Mouse (Mus musculus): Measurements from ENCODE around the gene Ppp2r3a.
A peak's percentile ranks its signal among the peaks of the same experiment; 100 is the strongest.

Ppp2r3a gene

GRCm38 (mm10) chr9:101143635-101144034, 108.0 kb downstream of the Ppp2r3a start:
- Histone ChIP-seq H3K36me3 (ENCODE audit: control insufficient read depth, insufficient read depth, low read length, poor library complexity, severe bottlenecking) (no peaks in the 10 kb centered on the region), H3K27me3 (ENCODE audit: control insufficient read depth, insufficient read depth, low read length, poor library complexity, severe bottlenecking) (no peaks in the 10 kb centered on the region)
- DNase-seq (ENCODE audit: low read depth, low spot score): no peak

DNA sequence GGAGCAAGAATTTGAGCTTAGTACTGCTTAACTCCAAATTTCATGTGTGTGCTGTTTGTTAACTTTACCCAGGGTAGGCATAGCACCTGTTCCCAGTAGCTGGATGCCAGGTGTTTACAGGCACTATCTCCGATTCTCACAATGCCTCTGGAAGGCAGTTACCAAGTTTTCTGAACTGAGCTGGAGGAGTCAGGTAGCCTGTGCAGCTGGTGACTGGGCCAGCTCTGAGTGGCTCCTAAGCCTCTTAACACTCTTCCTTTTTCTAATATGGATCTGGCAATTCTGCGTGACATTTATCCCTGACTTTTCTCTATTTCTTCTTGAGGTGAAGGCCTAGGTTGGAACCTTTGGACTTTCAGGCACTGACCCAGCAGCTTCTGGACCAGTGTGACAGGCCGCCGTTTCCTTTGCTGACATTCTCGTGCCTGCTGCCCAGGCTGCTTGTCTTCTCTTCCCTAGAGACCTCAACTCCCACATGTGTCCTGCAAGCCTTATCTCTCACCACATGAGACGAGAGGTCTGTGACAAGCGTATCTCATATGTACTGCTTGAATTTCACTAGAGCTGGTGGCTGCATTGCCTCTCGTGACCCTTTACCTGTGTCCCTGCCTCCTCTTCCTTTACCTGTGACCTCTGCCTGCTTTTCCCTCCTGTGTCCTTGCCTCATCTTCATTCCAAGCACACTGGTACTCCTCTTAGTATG, 137.3 kb downstream of the Ppp2r3a start:
- Histone ChIP-seq H3K27me3 (ENCODE audit: control insufficient read depth, insufficient read depth, low read length, poor library complexity, severe bottlenecking) (no peaks in the 10 kb centered on the region), H3K36me3 (ENCODE audit: control insufficient read depth, insufficient read depth, low read length, poor library complexity, severe bottlenecking) (no peaks in the 10 kb centered on the region)
- no peak for DNase-seq (ENCODE audit: low read depth, low spot score)

GRCm38 (mm10) chr9:101113317-101113716, 138.3 kb downstream of the Ppp2r3a start:
- H3K36me3 ChIP-seq (ENCODE audit: control insufficient read depth, insufficient read depth, low read length, poor library complexity, severe bottlenecking): no peaks in the 10 kb centered on the region
- DNase-seq (ENCODE audit: low read depth, low spot score): no peak

DNA sequence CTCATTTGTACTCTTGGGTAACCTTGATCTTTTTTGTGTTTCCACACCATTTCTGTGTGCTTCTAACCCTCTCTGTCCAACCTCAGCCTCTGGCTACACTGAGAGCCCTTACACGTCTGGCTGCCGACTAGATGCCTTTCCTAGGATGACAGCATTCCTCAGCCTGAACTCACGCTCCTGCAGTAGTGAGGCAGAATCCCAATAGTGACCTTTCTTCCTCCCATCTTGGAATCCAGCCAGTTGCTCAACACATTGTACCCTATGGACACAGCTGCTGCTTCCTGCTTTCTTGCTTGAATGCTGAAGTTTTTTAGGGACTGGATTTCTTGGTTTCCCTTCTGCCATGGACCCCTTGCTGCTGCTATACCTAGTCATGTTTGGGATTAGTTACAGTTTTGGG, 141.6 kb downstream of the Ppp2r3a start:
- Histone ChIP-seq H3K27me3 (ENCODE audit: control insufficient read depth, insufficient read depth, low read length, poor library complexity, severe bottlenecking) (no peaks in the 10 kb centered on the region), H3K36me3 (ENCODE audit: control insufficient read depth, insufficient read depth, low read length, poor library complexity, severe bottlenecking) (peaks cover 4% of the 10 kb centered on the region; the same call in 1 of the 2 replicates)
- no peak for DNase-seq (ENCODE audit: low read depth, low spot score)

More at GRCm38 (mm10) chr9:101113317-101113716, 138.3 kb downstream of the Ppp2r3a start:
- H3K27me3 ChIP-seq (ENCODE audit: control insufficient read depth, insufficient read depth, low read length, poor library complexity, severe bottlenecking): no peaks in the 10 kb centered on the region

GRCm38 (mm10) chr9:101107386-101107785, 144.2 kb downstream of the Ppp2r3a start:
- DNase-seq (ENCODE audit: low read depth, low spot score): no peak
- peaks cover 4% of the 10 kb centered on the region; the same call in 1 of the 2 replicates for H3K36me3 ChIP-seq (ENCODE audit: control insufficient read depth, insufficient read depth, low read length, poor library complexity, severe bottlenecking)
- H3K27me3 ChIP-seq (ENCODE audit: control insufficient read depth, insufficient read depth, low read length, poor library complexity, severe bottlenecking): no peaks in the 10 kb centered on the region

DNA sequence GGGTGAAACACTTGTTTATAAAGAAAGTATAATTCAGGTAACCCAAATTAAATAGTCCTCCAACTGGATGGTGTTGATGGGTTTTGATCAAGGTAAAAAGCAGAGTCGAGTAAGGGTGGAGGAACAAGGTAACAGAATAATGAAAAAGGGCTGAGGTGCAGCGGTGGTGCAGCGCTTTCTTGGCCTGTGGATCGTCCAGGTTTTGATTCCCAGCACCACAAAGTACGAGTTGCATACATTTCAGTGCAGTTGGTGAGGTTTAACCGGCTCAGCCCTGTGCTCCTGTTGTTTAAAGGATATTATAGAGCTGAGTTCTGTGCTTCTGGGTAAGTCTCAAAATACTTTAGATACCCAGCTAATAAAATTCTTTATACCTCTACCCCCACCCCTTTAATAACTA, 145.9 kb downstream of the Ppp2r3a start:
- no peak for DNase-seq (ENCODE audit: low read depth, low spot score)
- peaks cover 9% of the 10 kb centered on the region; the same call in 1 of the 2 replicates for H3K36me3 ChIP-seq (ENCODE audit: control insufficient read depth, insufficient read depth, low read length, poor library complexity, severe bottlenecking)
- no peaks in the 10 kb centered on the region for H3K27me3 ChIP-seq (ENCODE audit: control insufficient read depth, insufficient read depth, low read length, poor library complexity, severe bottlenecking)

DNA sequence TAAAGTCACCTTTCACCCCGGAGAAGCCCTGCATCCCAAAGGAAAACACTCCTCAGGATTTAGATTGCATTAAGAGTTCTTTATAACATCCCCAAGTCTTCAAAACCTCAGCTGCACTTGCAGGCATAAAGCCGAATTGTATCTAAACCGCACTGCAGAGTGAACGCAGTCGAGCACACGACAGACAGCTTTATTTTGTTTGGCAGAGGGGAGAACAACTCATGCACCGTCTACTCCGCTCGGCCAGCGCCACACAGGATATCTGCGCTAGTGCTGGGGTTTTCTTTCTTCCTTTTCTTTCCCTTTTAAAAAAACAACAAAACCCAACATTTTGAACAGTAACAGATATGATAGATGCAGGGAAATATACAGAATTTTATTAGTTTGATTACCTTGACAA, 146.7 kb downstream of the Ppp2r3a start:
- no peaks in the 10 kb centered on the region for H3K27me3 ChIP-seq (ENCODE audit: control insufficient read depth, insufficient read depth, low read length, poor library complexity, severe bottlenecking)
- no peak for DNase-seq (ENCODE audit: low read depth, low spot score)
- peaks cover 11% of the 10 kb centered on the region; the same call in 1 of the 2 replicates for H3K36me3 ChIP-seq (ENCODE audit: control insufficient read depth, insufficient read depth, low read length, poor library complexity, severe bottlenecking)

- H3K27me3 ChIP-seq (ENCODE audit: control insufficient read depth, insufficient read depth, low read length, poor library complexity, severe bottlenecking): no peaks in the 10 kb centered on the region
- peaks cover 11% of the 10 kb centered on the region; the same call in 1 of the 2 replicates for H3K36me3 ChIP-seq (ENCODE audit: control insufficient read depth, insufficient read depth, low read length, poor library complexity, severe bottlenecking)
- no peak for DNase-seq (ENCODE audit: low read depth, low spot score)
Measured at GRCm38 (mm10) chr9:101102288-101102687, 149.3 kb downstream of the Ppp2r3a start.

DNA sequence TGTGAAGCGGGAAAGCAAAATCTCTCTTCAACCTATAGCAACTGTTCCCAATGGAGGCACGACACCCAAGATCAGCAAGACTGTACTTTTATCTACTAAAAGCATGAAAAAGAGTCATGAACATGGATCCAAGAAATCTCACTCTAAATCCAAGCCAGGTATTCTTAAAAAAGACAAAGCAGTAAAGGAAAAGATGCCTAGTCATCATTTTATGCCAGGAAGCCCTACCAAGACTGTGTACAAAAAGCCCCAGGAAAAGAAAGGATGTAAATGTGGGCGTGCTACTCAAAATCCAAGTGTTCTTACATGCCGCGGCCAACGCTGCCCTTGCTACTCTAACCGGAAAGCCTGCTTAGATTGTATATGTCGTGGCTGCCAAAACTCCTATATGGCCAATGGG, 150.0 kb downstream of the Ppp2r3a start:
- H3K36me3 ChIP-seq (ENCODE audit: control insufficient read depth, insufficient read depth, low read length, poor library complexity, severe bottlenecking): peaks cover 11% of the 10 kb centered on the region; the same call in 1 of the 2 replicates
- no peak for DNase-seq (ENCODE audit: low read depth, low spot score)
- H3K27me3 ChIP-seq (ENCODE audit: control insufficient read depth, insufficient read depth, low read length, poor library complexity, severe bottlenecking): no peaks in the 10 kb centered on the region

GRCm38 (mm10) chr9:101100163-101100562, 151.4 kb downstream of the Ppp2r3a start:
- H3K36me3 ChIP-seq (ENCODE audit: control insufficient read depth, insufficient read depth, low read length, poor library complexity, severe bottlenecking): peaks cover 6% of the 10 kb centered on the region; the same call in 1 of the 2 replicates
- no peaks in the 10 kb centered on the region for H3K27me3 ChIP-seq (ENCODE audit: control insufficient read depth, insufficient read depth, low read length, poor library complexity, severe bottlenecking)
- DNase-seq (ENCODE audit: low read depth, low spot score): no peak

- no peaks in the 10 kb centered on the region for H3K27me3 ChIP-seq (ENCODE audit: control insufficient read depth, insufficient read depth, low read length, poor library complexity, severe bottlenecking)
- H3K36me3 ChIP-seq (ENCODE audit: control insufficient read depth, insufficient read depth, low read length, poor library complexity, severe bottlenecking): peaks cover 6% of the 10 kb centered on the region; the same call in 1 of the 2 replicates
- peak; percentile 20 for DNase-seq (ENCODE audit: low read depth, low spot score)
Measured at GRCm38 (mm10) chr9:101099445-101099844, 152.2 kb downstream of the Ppp2r3a start.

GRCm38 (mm10) chr9:101097542-101097941, 154.1 kb downstream of the Ppp2r3a start:
- H3K27me3 ChIP-seq (ENCODE audit: control insufficient read depth, insufficient read depth, low read length, poor library complexity, severe bottlenecking): no peaks in the 10 kb centered on the region
- H3K36me3 ChIP-seq (ENCODE audit: control insufficient read depth, insufficient read depth, low read length, poor library complexity, severe bottlenecking): peaks cover 6% of the 10 kb centered on the region; the same call in 1 of the 2 replicates
- peak; percentile 20 for DNase-seq (ENCODE audit: low read depth, low spot score)

GRCm38 (mm10) chr9:101096461-101096860, 155.1 kb downstream of the Ppp2r3a start:
- DNase-seq (ENCODE audit: low read depth, low spot score): no peak
- Histone ChIP-seq H3K27me3 (ENCODE audit: control insufficient read depth, insufficient read depth, low read length, poor library complexity, severe bottlenecking) (no peaks in the 10 kb centered on the region), H3K36me3 (ENCODE audit: control insufficient read depth, insufficient read depth, low read length, poor library complexity, severe bottlenecking) (peaks cover 1% of the 10 kb centered on the region; the same call in 1 of the 2 replicates)

DNA sequence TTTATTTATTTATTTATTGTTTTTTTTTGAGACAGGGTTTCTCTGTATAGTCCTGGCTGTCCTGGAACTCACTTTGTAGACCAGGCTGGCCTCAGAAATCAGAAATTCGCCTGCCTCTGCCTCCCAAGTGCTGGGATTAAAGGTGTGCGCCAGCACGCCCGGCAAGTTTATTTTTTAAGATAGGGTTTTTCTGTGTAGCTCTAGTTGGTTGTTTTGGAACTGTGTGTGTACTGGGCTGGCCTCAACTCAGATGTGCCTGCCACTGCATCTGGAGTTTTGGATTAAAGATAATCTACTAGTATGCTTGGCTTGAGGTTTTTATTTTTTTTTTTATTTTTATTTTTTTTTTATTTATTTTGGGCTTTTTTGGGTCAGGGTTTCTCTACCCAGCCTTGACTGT, 156.2 kb downstream of the Ppp2r3a start:
- DNase-seq (ENCODE audit: low read depth, low spot score): no peak
- H3K27me3 ChIP-seq (ENCODE audit: control insufficient read depth, insufficient read depth, low read length, poor library complexity, severe bottlenecking): no peaks in the 10 kb centered on the region
- no peaks in the 10 kb centered on the region for H3K36me3 ChIP-seq (ENCODE audit: control insufficient read depth, insufficient read depth, low read length, poor library complexity, severe bottlenecking)

DNA sequence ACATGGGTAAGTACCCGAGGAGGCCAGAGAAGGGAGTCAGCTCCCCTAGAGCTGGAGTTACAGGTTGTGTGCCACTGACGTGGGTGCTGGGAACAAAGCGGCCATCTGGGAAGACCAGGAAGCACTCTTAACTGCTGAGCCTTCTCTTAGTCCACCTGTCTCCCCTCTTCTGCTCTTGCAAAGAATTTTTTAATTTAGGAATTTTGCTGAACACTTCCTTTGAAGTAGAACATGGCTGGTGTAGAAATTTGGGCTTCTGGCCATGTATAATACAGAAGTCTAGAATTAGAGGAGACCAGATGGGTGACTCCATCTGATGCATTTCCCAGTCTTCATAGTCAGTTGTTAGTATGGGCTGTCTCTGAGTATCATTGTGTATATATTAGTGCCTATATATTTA, 167.9 kb downstream of the Ppp2r3a start:
- DNase-seq (ENCODE audit: low read depth, low spot score): no peak
- H3K36me3 ChIP-seq (ENCODE audit: control insufficient read depth, insufficient read depth, low read length, poor library complexity, severe bottlenecking): peaks cover 2% of the 10 kb centered on the region; the same call in 1 of the 2 replicates
- H3K27me3 ChIP-seq (ENCODE audit: control insufficient read depth, insufficient read depth, low read length, poor library complexity, severe bottlenecking): no peaks in the 10 kb centered on the region
